Mouse (Mus musculus) heart, adult 2 months (tissue): ENCODE data around the gene Lrtm1.

Experiments used
- CTCF ChIP-seq: fragments of 200-600 bp; IDR thresholded peaks from 2 replicates; pipeline ENCODE4 v1.8.1; 2022; ENCODE audit warnings: antibody characterized with exemption, mild to moderate bottlenecking, moderate library complexity
- EP300 ChIP-seq: fragments of 200-500 bp; IDR thresholded peaks from 2 replicates; pipeline ENCODE4 v1.6.1; 2011; ENCODE audit warnings: low read depth, low read length, control low read depth; ENCODE audit not compliant: insufficient read depth
- POLR2A ChIP-seq: fragments of 200-500 bp; IDR thresholded peaks from 2 replicates; pipeline ENCODE4 v1.6.1; 2011; ENCODE audit warnings: mild to moderate bottlenecking, low read depth, low read length, control low read depth; ENCODE audit not compliant: insufficient read depth

- TF ChIP-seq CTCF (no peak), POLR2A (no peak), EP300 (no peak)
Measured at GRCm38 (mm10) chr14:28996569-28996968, 21.4 kb upstream of the Lrtm1 start.
